Mouse (Mus musculus) lung, embryonic 16.5 days (tissue): ENCODE results near the gene Slc38a7. TPM values are rescaled to one million over a fixed set of nuclear protein-coding genes. Genes with fewer than 3 reads are reported as not detected.
A peak's percentile ranks its signal among the peaks of the same experiment; 100 is the strongest.

Experiments
- ATAC-seq: fragments of 200-750 bp; cut with Nextera tagmentation; 2 replicates; pipeline ENCODE4 v1.8.0; 2017; ENCODE audit warnings: low read depth, mild to moderate bottlenecking, moderate library complexity
- H3K27ac ChIP-seq: fragments of 300-500 bp; sonication (generic); 2 replicates; pipeline ENCODE4 v1.5.1; 2014; ENCODE audit warnings: mild to moderate bottlenecking, control low read depth, low read length
- H3K27me3 ChIP-seq: fragments of 300-500 bp; sonication (generic); 2 replicates; pipeline ENCODE4 v1.6.1; 2014; ENCODE audit warnings: low read depth, low read length, mixed read lengths; ENCODE audit not compliant: control insufficient read depth, insufficient read depth
- H3K36me3 ChIP-seq: fragments of 300-500 bp; sonication (generic); 2 replicates; pipeline ENCODE4 v1.6.1; 2014; ENCODE audit warnings: low read length; ENCODE audit not compliant: control insufficient read depth, insufficient read depth
- H3K4me1 ChIP-seq: fragments of 300-500 bp; sonication (generic); replicated peaks from 2 replicates; pipeline ENCODE4 v1.6.1; 2014; ENCODE audit warnings: low read length, mixed read lengths; ENCODE audit not compliant: control insufficient read depth, insufficient read depth
- H3K4me2 ChIP-seq: fragments of 300-500 bp; sonication (generic); 2 replicates; pipeline ENCODE4 v1.6.1; 2014; ENCODE audit warnings: low read depth, low read length, control low read depth
- H3K4me3 ChIP-seq: fragments of 300-500 bp; sonication (generic); 2 replicates; pipeline ENCODE4 v1.5.1; 2014; ENCODE audit warnings: mild to moderate bottlenecking, low read length, control low read depth
- H3K9ac ChIP-seq: fragments of 300-500 bp; sonication (generic); 2 replicates; pipeline ENCODE4 v1.6.1; 2014; ENCODE audit warnings: low read length, control low read depth
- H3K9me3 ChIP-seq: fragments of 300-500 bp; sonication (generic); 2 replicates; pipeline ENCODE4 v1.6.1; 2016; ENCODE audit warnings: low read length; ENCODE audit not compliant: control insufficient read depth
- WGBS: fragments of 180-500 bp; shearing (Covaris S2); extraction: QIAGEN DNeasy Blood & Tissue Kit; methylation state at CpG from one replicate; pipeline ENCODE4 v1.1.7; 2014; 5-methylcytosine and 5-hydroxymethylcytosine counted together
- polyA plus RNA-seq: library from polyadenylated mRNA; unstranded; fragments of >200 nt; fragmentation: Nextera tagmentation; extraction: Ambion mirVana; gene quantifications from 2 replicates; pipeline ENCODE4 v1.2.1, GENCODE M21; 2015

The Slc38a7 gene
- polyA plus RNA-seq, 1 experiment from 2014 or later = 15.5 TPM

- Histone ChIP-seq H3K36me3 (no peaks in the 10 kb centered on the region), H3K9ac (no peak overlapping the region), H3K9me3 (no peaks in the 10 kb centered on the region), H3K27ac (peak overlapping the region; percentile 31; the same call in 1 of the 2 replicates), H3K4me3 (no peak overlapping the region), H3K4me2 (no peak overlapping the region), H3K4me1 (peaks cover 12% of the 10 kb centered on the region), H3K27me3 (no peaks in the 10 kb centered on the region)
- ATAC-seq = no peak
- 81% methylated on average over 6 of the region's 6 CpGs for WGBS
Observed at GRCm38 (mm10) chr8:95854174-95854573, 835 bp upstream of the Slc38a7 start.

GRCm38 (mm10) chr8:95852290-95852689 is 1.0 kb downstream of the Slc38a7 start:
- Histone ChIP-seq H3K4me1 (peaks cover 12% of the 10 kb centered on the region), H3K27ac (no peak overlapping the region), H3K4me3 (peak overlapping the region; percentile 68), H3K9me3 (no peaks in the 10 kb centered on the region), H3K27me3 (no peaks in the 10 kb centered on the region), H3K9ac (peak overlapping the region; percentile 79), H3K36me3 (no peaks in the 10 kb centered on the region), H3K4me2 (peak overlapping the region; percentile 79)
- peak; percentile 44; the same call in 1 of the 2 replicates for ATAC-seq
- WGBS = 41% methylated on average over 4 of the region's 4 CpGs

GRCm38 (mm10) chr8:95850326-95850725 is 3.0 kb downstream of the Slc38a7 start:
- Histone ChIP-seq H3K27ac (no peak overlapping the region), H3K27me3 (no peaks in the 10 kb centered on the region), H3K9me3 (no peaks in the 10 kb centered on the region), H3K4me2 (no peak overlapping the region), H3K36me3 (no peaks in the 10 kb centered on the region; the same call in 1 of the 2 replicates), H3K4me3 (no peak overlapping the region), H3K9ac (no peak overlapping the region), H3K4me1 (peaks cover 12% of the 10 kb centered on the region)
- no peak for ATAC-seq
- 95% methylated on average over 2 of the region's 2 CpGs for WGBS

GRCm38 (mm10) chr8:95848734-95849464 is 4.4 kb downstream of the Slc38a7 start:
- 87% methylated on average over 19 of the region's 19 CpGs for WGBS
- Histone ChIP-seq H3K27ac (no peak overlapping the region), H3K27me3 (no peaks in the 10 kb centered on the region), H3K36me3 (no peaks in the 10 kb centered on the region; the same call in 1 of the 2 replicates), H3K4me2 (no peak overlapping the region), H3K4me3 (no peak overlapping the region), H3K4me1 (peaks cover 12% of the 10 kb centered on the region), H3K9ac (no peak overlapping the region), H3K9me3 (no peaks in the 10 kb centered on the region)
- no peak for ATAC-seq

GRCm38 (mm10) chr8:95848061-95848551 is 5.2 kb downstream of the Slc38a7 start:
- WGBS = 78% methylated on average over 24 of the region's 24 CpGs
- Histone ChIP-seq H3K4me2 (no peak overlapping the region), H3K9ac (no peak overlapping the region), H3K27ac (no peak overlapping the region), H3K4me1 (peaks cover 9% of the 10 kb centered on the region), H3K36me3 (no peaks in the 10 kb centered on the region; the same call in 1 of the 2 replicates), H3K9me3 (no peaks in the 10 kb centered on the region), H3K4me3 (no peak overlapping the region), H3K27me3 (no peaks in the 10 kb centered on the region)
- no peak for ATAC-seq

- Histone ChIP-seq H3K4me1 (no peaks in the 10 kb centered on the region), H3K4me2 (no peak overlapping the region), H3K4me3 (no peak overlapping the region), H3K9me3 (no peaks in the 10 kb centered on the region), H3K27ac (no peak overlapping the region), H3K36me3 (no peaks in the 10 kb centered on the region; the same call in none of the 2 replicates), H3K27me3 (no peaks in the 10 kb centered on the region), H3K9ac (no peak overlapping the region)
- no peak for ATAC-seq
- 83% methylated on average over 7 of the region's 7 CpGs for WGBS
Observed at GRCm38 (mm10) chr8:95845026-95845425, 8.3 kb downstream of the Slc38a7 start.

- ATAC-seq = no peak
- Histone ChIP-seq H3K9ac (no peak overlapping the region), H3K4me3 (no peak overlapping the region), H3K27me3 (no peaks in the 10 kb centered on the region), H3K4me2 (no peak overlapping the region), H3K9me3 (no peaks in the 10 kb centered on the region), H3K4me1 (no peaks in the 10 kb centered on the region), H3K27ac (no peak overlapping the region), H3K36me3 (no peaks in the 10 kb centered on the region; the same call in none of the 2 replicates)
- 93% methylated on average over 6 of the region's 6 CpGs for WGBS
Observed at GRCm38 (mm10) chr8:95843968-95844367, 9.4 kb downstream of the Slc38a7 start.

GRCm38 (mm10) chr8:95841436-95841835 is 11.9 kb downstream of the Slc38a7 start:
- no peak overlapping the region for H3K4me3 ChIP-seq
- no peak for ATAC-seq
- H3K4me1 ChIP-seq = no peaks in the 10 kb centered on the region
- H3K27ac ChIP-seq = no peak overlapping the region
- H3K36me3 ChIP-seq = no peaks in the 10 kb centered on the region; the same call in 1 of the 2 replicates
- H3K4me2 ChIP-seq = no peak overlapping the region
- no peaks in the 10 kb centered on the region for H3K9me3 ChIP-seq
- no peaks in the 10 kb centered on the region for H3K27me3 ChIP-seq
- no peak overlapping the region for H3K9ac ChIP-seq
- 86% methylated on average over 15 of the region's 15 CpGs for WGBS

- Histone ChIP-seq H3K9ac (no peak overlapping the region), H3K4me3 (no peak overlapping the region), H3K36me3 (no peaks in the 10 kb centered on the region; the same call in 1 of the 2 replicates), H3K4me1 (no peaks in the 10 kb centered on the region), H3K27me3 (no peaks in the 10 kb centered on the region), H3K4me2 (no peak overlapping the region), H3K9me3 (no peaks in the 10 kb centered on the region), H3K27ac (no peak overlapping the region)
- no peak for ATAC-seq
- 99% methylated on average over 4 of the region's 4 CpGs for WGBS
Observed at GRCm38 (mm10) chr8:95839289-95839688, 14.1 kb downstream of the Slc38a7 start.
